Mouse (Mus musculus) heart, adult 2 months (tissue): ENCODE results near the gene Mcoln2.

Experiments used
- CTCF ChIP-seq: fragments of 200-600 bp; IDR thresholded peaks from 2 replicates; pipeline ENCODE4 v1.8.1; 2022; ENCODE audit warnings: antibody characterized with exemption, mild to moderate bottlenecking, moderate library complexity
- POLR2A ChIP-seq: fragments of 200-500 bp; IDR thresholded peaks from 2 replicates; pipeline ENCODE4 v1.6.1; 2011; ENCODE audit warnings: mild to moderate bottlenecking, low read depth, low read length, control low read depth; ENCODE audit not compliant: insufficient read depth

- no peak for TF ChIP-seq CTCF
- TF ChIP-seq POLR2A = no peak
These were observed 26.7 kb upstream of the Mcoln2 start for GRCm38 (mm10) chr3:146122807-146123463.
